Mouse (Mus musculus): ENCODE measurements around the gene Npdc1. TPM values are rescaled to one million over a fixed set of nuclear protein-coding genes. Genes with fewer than 3 reads are reported as not detected.
"Not testable (repeated sequence)": the region's sequence is repeated elsewhere in the genome, so short reads cannot be mapped to it uniquely, and the experiment has no call there.

Gene Npdc1
- polyA plus RNA-seq, 1 experiment from 2014 or later = 408 TPM

DNA sequence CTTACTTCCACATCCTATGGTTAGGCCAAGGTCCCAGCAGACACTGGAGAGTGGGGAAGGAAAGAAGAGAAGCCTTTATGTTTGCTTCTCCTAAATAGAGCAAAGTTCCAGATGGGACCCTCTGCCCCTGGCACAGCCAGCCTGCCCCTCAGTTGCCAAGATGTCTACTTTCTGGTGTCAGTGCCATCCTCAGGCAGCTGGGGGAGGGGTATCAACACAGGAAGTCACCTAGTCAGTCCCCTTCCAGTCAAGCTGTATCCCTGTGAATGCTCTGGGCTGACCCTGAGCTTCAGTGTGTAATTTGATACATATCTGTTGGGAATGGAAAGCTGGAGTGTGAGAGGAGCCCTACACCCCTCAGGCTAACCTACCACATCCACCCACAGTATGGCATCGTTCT, 2.1 kb upstream of the Npdc1 start:
- no peak for ATAC-seq (replicated peaks)
- H3K27me3 ChIP-seq = peaks cover 52% of the 10 kb centered on the region

DNA sequence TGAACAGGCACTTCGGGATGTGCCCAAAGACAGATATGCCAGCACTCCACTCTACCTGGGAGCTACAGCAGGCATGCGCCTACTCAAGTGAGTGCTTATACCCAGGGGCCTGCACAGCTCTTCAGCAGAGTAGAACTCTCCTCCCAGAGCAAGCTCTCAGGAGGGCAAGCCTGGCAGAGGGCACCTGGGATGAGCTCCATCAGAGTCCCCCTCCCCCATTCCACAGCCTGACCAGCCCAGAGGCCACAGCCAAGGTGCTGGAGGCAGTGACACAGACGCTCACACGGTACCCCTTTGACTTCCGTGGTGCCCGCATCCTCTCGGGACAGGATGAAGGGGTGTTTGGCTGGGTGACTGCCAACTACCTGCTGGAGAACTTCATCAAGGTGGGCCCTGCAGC, 1.1 kb upstream of the Npdc1 start:
- no peak for ATAC-seq (replicated peaks)
- H3K4me2 ChIP-seq (replicated peaks) = no peak overlapping the region
- H3K4me1 ChIP-seq = peaks cover 33% of the 10 kb centered on the region
- WGBS = 93% methylated on average over 7 of the region's 7 CpGs
- H3K36me3 ChIP-seq = no peaks in the 10 kb centered on the region
- H3K9me3 ChIP-seq = no peaks in the 10 kb centered on the region
- no peak overlapping the region for H3K4me3 ChIP-seq
- H3K27ac ChIP-seq (replicated peaks) = no peak overlapping the region
- H3K27me3 ChIP-seq = peaks cover 52% of the 10 kb centered on the region
- no peak overlapping the region for H3K9ac ChIP-seq (replicated peaks)

More for the DNA sequence above, 2.1 kb upstream of the Npdc1 start:
- Histone ChIP-seq H3K9me3 (no peaks in the 10 kb centered on the region), H3K4me2 (replicated peaks) (no peak overlapping the region), H3K36me3 (no peaks in the 10 kb centered on the region), H3K27ac (replicated peaks) (no peak overlapping the region), H3K4me3 (no peak overlapping the region), H3K4me1 (peaks cover 28% of the 10 kb centered on the region), H3K9ac (replicated peaks) (no peak overlapping the region)
- WGBS = 85% methylated on average over 1 of the region's 1 CpGs

DNA sequence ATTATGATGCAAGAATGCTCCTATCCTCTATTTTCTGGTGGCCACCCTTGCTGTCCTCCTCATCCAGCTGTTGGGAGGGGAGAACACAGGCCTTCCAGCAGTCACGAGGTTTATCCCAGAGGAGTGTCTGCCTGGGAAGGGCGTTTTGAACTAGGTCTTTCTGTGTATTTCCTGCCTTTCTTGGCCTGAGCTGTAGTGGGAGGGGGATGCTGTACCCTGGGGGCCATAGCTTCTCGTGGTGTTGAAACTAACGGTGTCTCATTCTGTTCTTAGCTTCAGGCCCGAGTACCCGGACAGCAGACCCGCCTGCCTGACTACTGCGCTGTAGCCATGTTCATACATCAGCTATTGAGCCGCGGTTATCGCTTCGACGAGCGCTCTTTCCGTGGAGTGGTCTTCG, 1.1 kb downstream of the Npdc1 start:
- Histone ChIP-seq H3K4me3 (peak overlapping the region; percentile 41), H3K4me2 (replicated peaks) (peak overlapping the region; percentile 60), H3K4me1 (peaks cover 39% of the 10 kb centered on the region), H3K9ac (replicated peaks) (peak overlapping the region; percentile 45), H3K36me3 (no peaks in the 10 kb centered on the region), H3K9me3 (no peaks in the 10 kb centered on the region), H3K27me3 (peaks cover 47% of the 10 kb centered on the region), H3K27ac (replicated peaks) (no peak overlapping the region)
- WGBS = 21% methylated on average over 16 of the region's 16 CpGs
- no peak for ATAC-seq (replicated peaks)

DNA sequence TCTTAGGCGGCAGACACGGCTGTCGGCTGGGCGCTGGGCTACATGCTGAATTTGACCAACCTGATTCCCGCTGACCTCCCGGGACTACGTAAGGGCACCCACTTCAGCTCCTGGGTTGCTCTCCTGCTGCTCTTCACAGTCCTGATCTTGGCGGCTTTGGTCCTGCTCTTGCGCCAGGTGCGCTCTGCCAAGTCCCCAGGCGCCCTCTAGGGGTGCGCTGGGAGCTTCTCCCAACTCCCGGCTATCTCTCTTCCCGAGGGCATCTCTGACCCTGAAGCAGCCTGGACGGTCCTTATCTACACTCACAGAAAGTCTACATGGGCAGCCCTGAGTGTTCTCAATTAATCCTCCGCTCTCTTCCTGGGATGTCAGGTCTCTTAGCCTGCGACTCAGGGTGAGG, 1.6 kb downstream of the Npdc1 start:
- H3K9me3 ChIP-seq = no peaks in the 10 kb centered on the region
- H3K4me3 ChIP-seq = peak overlapping the region; percentile 41
- no peak for ATAC-seq (replicated peaks)
- 5% methylated on average over 17 of the region's 17 CpGs for WGBS
- peak overlapping the region; percentile 45 for H3K9ac ChIP-seq (replicated peaks)
- peak overlapping the region; percentile 60 for H3K4me2 ChIP-seq (replicated peaks)
- peaks cover 39% of the 10 kb centered on the region for H3K4me1 ChIP-seq
- no peaks in the 10 kb centered on the region for H3K36me3 ChIP-seq
- H3K27ac ChIP-seq (replicated peaks) = no peak overlapping the region
- peaks cover 43% of the 10 kb centered on the region for H3K27me3 ChIP-seq

DNA sequence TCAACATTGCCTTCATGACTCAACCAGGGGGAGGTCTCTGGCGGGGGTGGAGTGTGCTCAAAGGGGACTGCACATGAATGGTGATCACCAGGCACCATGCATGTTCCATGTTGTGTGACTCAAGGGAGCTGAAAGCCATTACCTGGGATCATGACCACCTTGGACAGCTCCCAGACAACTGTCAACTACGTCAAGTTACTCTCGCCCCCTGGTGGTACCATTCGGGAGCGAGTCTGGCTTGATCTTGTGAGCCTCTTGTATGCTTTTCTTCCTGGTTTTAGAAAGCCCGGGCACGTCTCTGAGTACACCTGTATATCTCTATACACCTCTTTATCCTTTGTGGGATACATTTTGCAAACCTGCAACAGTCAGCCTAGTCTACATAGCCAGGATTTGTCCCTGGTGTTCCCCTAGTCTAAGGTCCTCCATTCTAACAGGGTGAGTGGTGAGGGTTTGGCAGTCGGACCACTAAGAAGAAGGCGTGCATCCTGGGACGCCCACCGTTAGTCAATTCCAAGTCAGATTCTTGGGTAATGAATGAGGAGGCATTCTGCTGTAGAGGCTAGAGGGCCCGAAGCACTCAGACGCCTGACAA, 3.3 kb downstream of the Npdc1 start:
- H3K36me3 ChIP-seq = peaks cover 5% of the 10 kb centered on the region; the same call in 1 of the 2 replicates
- peak overlapping the region; percentile 70 for H3K4me2 ChIP-seq (replicated peaks)
- peaks cover 27% of the 10 kb centered on the region for H3K27me3 ChIP-seq
- H3K9me3 ChIP-seq = no peaks in the 10 kb centered on the region
- H3K9ac ChIP-seq (replicated peaks) = peak overlapping the region; percentile 99
- H3K4me3 ChIP-seq = peak overlapping the region; percentile 71
- peak overlapping the region; percentile 91 for H3K27ac ChIP-seq (replicated peaks)
- H3K4me1 ChIP-seq = peaks cover 39% of the 10 kb centered on the region
- WGBS = under 1% methylated on average over 13 of the region's 13 CpGs
- ATAC-seq (replicated peaks) = no peak; the same call in none of the 2 replicates

DNA sequence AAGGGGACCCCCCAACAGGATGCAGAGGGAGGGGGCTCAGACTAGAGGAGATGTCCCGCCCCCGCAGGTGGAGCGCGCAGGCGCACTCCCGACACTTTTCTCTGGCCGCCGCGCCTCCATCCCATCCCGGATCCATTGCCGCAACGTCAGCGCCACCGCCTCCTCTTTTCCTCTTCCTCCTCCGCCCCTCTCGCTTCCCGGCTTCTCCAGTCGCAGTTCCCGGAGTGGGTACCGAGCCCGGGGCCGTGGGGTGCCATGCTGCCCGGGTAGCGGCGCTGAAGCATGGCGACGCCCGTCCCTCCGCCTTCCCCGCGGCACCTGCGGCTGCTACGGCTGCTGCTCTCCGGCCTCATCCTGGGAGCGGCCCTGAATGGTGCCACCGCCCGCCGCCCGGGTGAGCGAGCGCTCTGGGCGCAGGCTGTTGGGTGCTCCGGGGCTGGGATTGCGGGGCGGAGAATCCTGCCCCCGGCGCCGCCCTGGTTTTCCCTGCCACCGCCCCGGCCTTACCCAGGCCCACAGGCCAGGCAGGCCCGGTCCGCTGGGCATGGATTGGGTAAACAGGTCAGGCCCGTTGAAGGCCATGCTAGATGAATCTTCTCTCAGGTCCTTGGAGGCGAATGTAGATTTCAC, 3.9 kb downstream of the Npdc1 start:
- WGBS = under 1% methylated on average over 51 of the region's 54 CpGs
- Histone ChIP-seq H3K4me2 (replicated peaks) (peak overlapping the region; percentile 70), H3K36me3 (peaks cover 11% of the 10 kb centered on the region), H3K4me1 (peaks cover 39% of the 10 kb centered on the region), H3K4me3 (peak overlapping the region; percentile 71), H3K9me3 (no peaks in the 10 kb centered on the region), H3K9ac (replicated peaks) (peak overlapping the region; percentile 99), H3K27ac (replicated peaks) (peak overlapping the region; percentile 91), H3K27me3 (peaks cover 21% of the 10 kb centered on the region)
- peak; percentile 86 for ATAC-seq (replicated peaks)

DNA sequence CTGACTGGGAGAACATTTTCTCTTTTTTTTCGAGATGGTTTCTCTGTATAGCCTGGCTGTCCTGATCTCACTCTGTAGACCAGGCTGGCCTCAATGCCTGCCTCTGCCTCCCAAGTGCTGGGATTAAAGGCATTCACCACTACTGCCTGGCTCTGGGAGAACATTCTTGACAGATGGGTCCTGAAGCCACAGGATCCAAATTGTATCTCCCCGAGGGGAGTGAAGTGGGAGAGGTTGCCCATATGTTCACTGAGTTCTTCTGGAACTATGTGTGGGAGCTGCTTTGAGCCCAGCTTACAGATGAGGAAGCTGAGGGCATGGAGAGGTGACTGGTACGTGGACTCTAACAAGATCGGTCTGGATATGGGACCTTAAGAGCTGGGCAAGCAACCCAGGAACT, 4.8 kb downstream of the Npdc1 start:
- H3K9me3 ChIP-seq = no peaks in the 10 kb centered on the region
- no peak for ATAC-seq (replicated peaks)
- H3K4me1 ChIP-seq = peaks cover 39% of the 10 kb centered on the region
- H3K27me3 ChIP-seq = peaks cover 13% of the 10 kb centered on the region
- H3K4me2 ChIP-seq (replicated peaks) = peak overlapping the region; percentile 70
- peak overlapping the region; percentile 71 for H3K4me3 ChIP-seq
- H3K36me3 ChIP-seq = peaks cover 19% of the 10 kb centered on the region
- peak overlapping the region; percentile 91 for H3K27ac ChIP-seq (replicated peaks)
- peak overlapping the region; percentile 99 for H3K9ac ChIP-seq (replicated peaks)
- 82% methylated on average over 4 of the region's 4 CpGs for WGBS

DNA sequence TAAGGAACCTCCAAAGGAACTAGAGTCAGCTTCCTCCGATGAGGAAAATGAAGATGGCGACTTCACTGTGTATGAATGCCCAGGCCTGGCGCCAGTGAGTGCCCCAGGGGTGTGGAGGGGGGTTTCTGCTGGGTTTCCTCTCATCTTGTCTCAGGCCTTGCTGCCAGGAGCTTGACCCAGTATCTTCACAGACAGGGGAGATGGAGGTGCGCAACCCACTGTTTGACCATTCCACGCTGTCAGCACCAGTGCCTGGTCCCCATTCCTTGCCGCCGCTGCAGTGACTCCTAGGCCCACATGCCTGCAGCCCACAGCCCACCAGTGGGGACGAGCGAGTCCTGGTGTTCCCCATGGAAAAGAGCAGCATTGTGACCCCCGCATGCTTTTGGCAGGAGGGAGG, 9.8 kb downstream of the Npdc1 start:
- H3K36me3 ChIP-seq = peaks cover 42% of the 10 kb centered on the region
- H3K27me3 ChIP-seq = no peaks in the 10 kb centered on the region
- H3K9ac ChIP-seq (replicated peaks) = no peak overlapping the region
- WGBS = 91% methylated on average over 10 of the region's 10 CpGs
- no peak overlapping the region for H3K27ac ChIP-seq (replicated peaks)
- no peak overlapping the region for H3K4me2 ChIP-seq (replicated peaks)
- H3K4me3 ChIP-seq = no peak overlapping the region
- H3K9me3 ChIP-seq = no peaks in the 10 kb centered on the region
- peaks cover 25% of the 10 kb centered on the region for H3K4me1 ChIP-seq
- ATAC-seq (replicated peaks) = no peak

DNA sequence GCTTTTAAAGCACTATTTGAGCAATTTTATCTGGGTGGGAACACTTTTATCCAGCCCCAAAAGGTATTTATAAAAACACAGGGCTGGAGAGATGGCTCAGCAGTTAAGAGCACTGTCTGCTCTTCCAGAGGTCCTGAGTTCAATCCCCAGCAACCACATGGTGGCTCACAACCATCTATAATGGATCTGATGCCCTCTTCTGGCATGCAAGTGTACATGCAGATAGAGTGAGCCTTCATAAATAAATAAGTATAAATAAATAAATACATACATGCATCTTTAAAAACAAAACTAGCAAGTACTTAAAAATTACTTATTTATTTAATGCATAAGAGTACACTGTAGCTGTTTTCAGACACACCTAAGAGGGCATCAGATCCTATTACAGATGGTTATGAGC, 14.3 kb downstream of the Npdc1 start:
- H3K27ac ChIP-seq (replicated peaks); H3K4me2 ChIP-seq (replicated peaks); ATAC-seq (replicated peaks); H3K27me3 ChIP-seq; H3K9ac ChIP-seq (replicated peaks); H3K4me1 ChIP-seq; H3K4me3 ChIP-seq; H3K9me3 ChIP-seq: not testable (repeated sequence)
- H3K36me3 ChIP-seq = peaks cover 29% of the 10 kb centered on the region

DNA sequence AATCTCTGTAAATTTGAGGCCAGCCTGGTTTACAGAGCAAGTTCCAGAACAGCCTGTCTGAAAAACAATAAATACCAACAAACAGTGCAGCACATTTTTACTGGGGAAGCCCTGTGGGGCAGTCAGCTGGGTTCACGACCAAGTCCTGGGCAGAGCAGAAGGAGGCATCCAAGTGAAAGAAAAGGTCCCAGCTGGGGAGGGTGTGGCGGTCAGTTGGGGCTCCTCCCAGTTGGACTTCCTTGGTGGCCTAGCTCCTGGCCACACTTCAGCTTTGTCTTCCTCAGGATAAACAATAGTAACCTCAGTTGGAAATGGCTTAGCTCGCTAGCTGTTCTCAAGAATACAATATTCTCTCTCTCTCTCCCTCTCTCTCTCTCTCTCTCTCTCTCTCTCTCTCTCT, 18.3 kb downstream of the Npdc1 start:
- Histone ChIP-seq H3K36me3 (no peaks in the 10 kb centered on the region), H3K27ac (replicated peaks) (no peak overlapping the region), H3K4me3 (no peak overlapping the region), H3K9ac (replicated peaks) (no peak overlapping the region), H3K27me3 (no peaks in the 10 kb centered on the region), H3K4me1 (no peaks in the 10 kb centered on the region), H3K4me2 (replicated peaks) (no peak overlapping the region), H3K9me3 (no peaks in the 10 kb centered on the region)
- 10% methylated on average over 3 of the region's 3 CpGs for WGBS
- ATAC-seq (replicated peaks) = no peak

DNA sequence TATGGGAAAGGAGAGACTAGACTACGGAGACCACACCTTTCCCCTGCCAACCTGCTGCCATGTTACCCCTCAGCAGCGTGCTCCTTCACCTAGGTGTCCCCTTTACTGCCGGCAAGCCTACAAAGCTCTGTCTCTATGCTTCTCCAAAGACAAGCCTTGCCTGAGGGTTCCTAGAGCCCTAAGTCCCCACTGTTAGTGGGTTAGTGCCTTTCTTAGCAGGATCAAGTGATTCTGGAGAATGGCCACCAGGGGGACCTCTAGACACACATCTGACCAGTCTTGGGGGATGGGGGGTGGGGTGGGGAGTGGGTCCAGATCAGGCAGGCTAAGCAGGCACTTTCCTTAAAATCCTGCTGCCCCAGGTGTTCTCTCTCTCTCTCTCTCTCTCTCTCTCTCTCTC, 22.7 kb downstream of the Npdc1 start:
- Histone ChIP-seq H3K9ac (replicated peaks) (no peak overlapping the region), H3K9me3 (no peaks in the 10 kb centered on the region), H3K4me3 (no peak overlapping the region), H3K4me2 (replicated peaks) (no peak overlapping the region), H3K4me1 (no peaks in the 10 kb centered on the region), H3K27ac (replicated peaks) (no peak overlapping the region), H3K27me3 (no peaks in the 10 kb centered on the region), H3K36me3 (no peaks in the 10 kb centered on the region)
- peak; percentile 39; the same call in 1 of the 2 replicates for ATAC-seq (replicated peaks)
- WGBS = 22% methylated on average over 3 of the region's 3 CpGs

DNA sequence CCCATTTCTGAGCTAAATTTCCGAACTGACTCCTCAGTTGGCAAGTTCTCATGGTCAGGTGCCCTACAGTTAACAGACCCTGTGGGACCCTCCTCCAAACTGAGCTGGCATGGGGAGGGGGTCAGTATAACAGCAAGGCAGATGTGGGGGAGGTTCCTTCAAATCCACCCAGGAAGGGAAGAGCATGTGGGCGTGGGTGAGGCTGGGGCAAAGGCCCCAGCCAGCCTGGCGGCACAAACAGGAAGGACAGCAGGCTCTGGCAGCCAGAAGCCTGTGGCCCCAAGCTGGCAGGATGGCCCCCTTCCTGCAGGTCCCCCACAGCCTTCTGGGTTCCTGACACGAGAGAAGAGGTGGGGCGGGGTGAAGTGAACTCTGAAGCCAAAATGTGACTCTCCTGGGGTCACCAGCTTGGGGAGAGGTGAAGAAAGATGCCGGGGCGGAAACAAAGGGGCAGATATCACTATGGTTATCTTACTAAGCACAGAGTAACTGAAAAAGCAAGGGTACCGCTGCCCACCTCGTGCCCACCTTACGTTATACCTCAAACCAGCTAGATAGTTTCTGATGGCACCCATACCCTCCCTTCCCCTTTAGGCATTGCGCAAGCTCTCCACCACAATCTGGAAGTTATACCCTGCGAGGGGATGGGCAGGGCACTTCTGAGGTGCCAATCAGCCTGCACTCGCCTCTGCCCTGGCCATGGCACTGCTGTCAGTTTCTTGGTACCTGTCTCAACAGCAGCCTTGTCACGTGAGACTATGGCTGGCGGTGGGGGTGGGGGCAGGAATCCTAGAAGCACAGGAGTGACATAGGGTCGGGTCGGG, 23.6 kb downstream of the Npdc1 start, which contains the start of gene Fut7:
Gene Fut7, plus strand, starts transcription at position 681 of the 824 bp plus-strand sequence.
- Histone ChIP-seq H3K27me3 (no peaks in the 10 kb centered on the region), H3K4me1 (peaks cover 2% of the 10 kb centered on the region; the same call in 1 of the 2 replicates), H3K9ac (replicated peaks) (no peak within 1 kb of the TSS), H3K4me3 (no peak within 1 kb of the TSS), H3K36me3 (no peaks in the 10 kb centered on the region), H3K4me2 (replicated peaks) (no peak within 1 kb of the TSS), H3K9me3 (no peaks in the 10 kb centered on the region), H3K27ac (replicated peaks) (no peak within 1 kb of the TSS)
- no peak for ATAC-seq (replicated peaks)
- 71% methylated on average over 17 of the region's 17 CpGs for WGBS
